Mouse (Mus musculus): ENCODE results near the gene Dock2.

Dock2 gene

DNA sequence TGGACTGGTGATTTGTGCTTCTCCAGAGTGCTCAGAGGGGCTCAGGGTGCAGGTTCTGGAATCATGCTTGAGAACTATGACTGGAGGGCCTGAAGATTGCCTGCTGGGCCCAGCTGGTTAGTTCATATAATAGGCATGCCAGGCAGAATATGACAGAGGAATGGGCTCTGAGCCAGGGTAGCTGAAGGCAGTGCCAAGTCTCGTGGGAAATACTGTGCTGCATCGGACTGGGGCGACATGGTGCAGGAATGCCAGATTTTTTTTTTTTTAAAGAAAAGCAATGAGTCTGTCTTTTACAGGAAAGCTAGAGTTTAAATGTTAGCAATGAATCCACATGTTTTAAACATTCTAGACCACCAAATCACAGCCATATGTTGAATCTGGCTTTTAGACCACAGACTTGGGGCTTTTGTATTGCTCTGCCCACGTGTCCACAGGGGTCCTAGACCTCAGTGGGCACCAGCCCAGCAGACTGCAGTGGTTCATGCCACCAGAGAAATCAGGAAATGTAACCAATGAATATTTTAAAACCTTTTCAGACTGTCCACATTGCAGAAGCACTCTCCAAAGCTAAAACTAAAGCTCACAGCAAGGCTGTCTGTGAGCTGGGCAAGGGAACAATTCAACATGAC lies 435.3 kb downstream of the Dock2 start:
- DNase-seq (ENCODE audit: low spot score in 2 of 2): no peak

DNA sequence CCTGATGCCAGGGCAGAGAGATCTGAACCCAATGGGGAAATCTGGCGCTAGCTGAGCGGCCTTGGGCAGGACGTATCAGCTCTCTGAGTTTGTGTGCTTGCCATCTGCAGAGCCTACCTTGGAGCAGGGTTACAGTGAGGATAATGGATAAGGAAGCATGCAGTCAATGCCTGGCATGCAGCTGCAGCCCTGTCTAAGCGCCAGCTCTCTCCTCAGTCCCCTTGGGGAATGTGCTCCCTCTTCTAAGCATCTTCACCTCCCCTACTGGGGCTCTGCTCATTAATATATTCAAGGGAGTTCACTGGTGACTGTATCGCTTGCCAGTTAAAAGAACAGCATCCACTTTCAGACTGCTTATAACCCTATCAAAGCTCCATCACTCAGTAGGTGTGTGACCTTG lies 439.4 kb downstream of the Dock2 start:
- no peak for DNase-seq (ENCODE audit: low spot score in 2 of 2)

DNA sequence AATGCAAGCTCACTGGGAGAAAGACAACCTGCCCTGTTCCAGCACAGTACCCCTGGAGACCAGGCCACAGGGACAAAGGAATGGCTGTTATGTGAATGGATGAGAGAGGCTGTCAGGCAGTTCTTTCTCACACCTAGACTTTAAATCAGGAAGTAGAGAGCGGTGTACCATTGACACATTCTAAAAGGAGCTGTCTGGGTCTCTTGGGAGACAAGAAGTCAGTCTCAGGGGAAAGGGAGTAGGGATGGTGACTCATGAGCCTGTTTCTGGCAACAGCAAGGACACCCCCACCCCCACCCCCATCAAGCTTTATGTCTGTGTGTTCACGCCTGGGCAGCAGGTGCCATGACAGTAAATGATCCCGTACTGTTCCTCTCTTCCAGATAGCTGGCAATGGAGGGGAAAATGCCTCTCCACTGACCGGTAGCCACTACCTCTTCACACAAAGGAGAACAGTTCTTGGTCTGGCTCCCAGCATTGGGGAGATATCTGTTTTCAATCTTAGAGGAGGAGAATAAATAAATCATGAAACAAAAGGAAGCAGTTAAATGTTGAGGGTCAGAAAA lies 439.9 kb downstream of the Dock2 start:
- DNase-seq (ENCODE audit: low spot score in 2 of 2): no peak

DNA sequence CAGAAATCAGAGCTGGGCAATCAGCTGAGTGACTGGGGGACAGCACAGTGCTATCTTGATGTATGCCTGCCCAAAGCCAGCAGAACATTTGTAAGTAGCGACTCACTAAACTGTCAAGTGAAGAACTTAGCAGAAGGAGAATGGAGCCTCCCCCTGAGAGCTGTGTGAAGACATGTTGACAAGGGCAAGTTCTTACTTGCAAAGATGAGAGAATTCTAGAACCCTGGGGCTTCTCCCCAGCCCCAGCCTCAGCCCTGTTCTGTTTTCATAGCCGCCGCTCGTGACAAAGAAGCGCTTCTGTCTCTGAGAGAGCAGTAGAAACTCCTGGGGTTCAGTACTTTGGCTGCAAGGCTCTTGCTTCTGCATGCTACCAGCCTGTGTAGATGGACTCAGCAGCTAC lies 444.0 kb downstream of the Dock2 start:
- DNase-seq (ENCODE audit: low spot score in 2 of 2): no peak

DNA sequence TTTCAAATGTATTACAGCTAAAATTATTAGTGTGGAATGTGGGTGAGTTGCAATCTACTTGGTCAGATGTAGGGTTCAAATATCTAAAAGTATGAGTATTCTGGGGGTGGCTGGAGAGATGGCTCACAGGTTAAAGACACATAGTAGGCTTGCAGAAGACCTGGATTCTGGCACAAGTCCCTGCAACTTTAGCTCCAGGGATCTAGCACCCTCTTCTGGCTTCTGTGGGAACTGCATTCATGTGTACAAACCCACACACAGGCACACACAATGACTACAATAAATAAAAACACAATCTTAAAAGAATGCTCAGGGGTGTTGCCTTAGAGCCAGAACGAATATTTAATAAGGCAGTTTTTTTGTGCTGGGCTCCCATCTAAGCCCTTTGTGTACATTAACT lies 445.8 kb downstream of the Dock2 start:
- no peak for DNase-seq (ENCODE audit: low spot score in 2 of 2)

DNA sequence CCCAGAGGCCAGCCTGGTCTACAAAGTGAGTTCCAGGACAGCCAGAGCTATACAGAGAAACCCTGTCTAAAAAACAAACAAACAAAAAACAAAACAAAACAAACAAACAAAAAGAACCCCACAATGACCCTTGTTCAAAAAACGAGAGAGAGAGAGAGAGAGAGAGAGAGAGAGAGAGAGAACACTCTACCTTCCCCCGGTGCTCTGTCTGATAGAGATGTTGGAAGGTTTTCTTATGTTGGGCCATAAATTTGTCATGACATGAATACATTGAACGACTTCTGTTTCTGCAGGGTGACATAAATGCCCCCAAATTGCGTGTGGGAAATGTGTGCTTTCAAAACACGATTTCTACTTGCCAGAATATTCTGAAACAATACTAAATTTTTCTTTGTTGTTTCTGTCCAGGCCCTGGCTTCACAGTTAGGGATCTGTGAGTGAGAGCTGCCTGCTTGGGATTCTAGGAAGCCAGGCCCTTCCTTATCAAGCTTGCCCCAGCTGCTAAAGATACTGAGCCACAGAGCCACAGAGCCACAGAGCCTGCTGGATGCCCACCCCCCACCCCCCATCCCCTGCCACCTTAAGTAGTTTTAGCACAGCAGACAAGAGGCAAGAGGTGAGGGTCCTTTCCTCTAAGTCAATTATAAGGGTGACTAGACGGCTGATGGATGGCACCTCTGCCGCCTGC lies 451.2 kb downstream of the Dock2 start:
- DNase-seq (ENCODE audit: low spot score in 2 of 2): no peak

DNA sequence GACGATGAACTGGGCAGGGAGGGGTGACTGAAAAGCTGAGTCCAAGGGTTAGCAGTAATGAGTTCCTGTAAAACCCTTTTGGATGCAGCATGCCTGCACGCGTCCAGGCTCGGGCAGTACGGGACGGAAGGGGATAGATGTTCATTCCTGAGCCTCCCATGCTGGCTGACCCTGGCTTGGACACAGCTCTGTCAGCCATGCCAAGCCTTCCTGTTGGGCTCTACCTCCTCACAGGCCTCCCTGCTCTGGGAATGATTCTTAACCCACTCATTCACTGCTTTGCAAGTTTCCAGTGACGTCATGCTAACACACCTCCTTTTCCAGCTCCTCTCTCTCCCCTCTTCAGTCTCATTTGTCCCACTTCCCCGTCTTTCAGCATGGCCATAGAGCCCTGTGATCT lies 460.0 kb downstream of the Dock2 start:
- DNase-seq (ENCODE audit: low spot score in 2 of 2): no peak

DNA sequence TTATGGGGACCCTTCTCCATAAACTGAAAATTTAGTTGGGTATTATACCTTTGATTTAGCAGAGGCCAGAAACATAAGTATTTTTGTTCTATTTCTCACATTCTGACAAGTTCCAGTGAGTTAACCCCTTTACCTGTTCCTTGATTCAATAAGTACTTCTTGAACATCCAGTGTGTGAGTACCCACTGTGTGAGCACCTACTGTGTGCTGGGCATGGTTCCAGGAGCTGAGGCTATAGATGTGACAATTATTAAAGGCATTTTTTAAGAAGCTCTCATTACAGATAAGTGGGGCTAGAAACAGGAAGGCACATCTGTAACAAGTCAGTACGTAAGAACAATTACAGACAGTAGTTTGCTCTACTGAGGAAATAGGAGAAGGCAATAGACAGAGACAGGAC lies 464.4 kb downstream of the Dock2 start:
- DNase-seq (ENCODE audit: low spot score in 2 of 2): no peak

DNA sequence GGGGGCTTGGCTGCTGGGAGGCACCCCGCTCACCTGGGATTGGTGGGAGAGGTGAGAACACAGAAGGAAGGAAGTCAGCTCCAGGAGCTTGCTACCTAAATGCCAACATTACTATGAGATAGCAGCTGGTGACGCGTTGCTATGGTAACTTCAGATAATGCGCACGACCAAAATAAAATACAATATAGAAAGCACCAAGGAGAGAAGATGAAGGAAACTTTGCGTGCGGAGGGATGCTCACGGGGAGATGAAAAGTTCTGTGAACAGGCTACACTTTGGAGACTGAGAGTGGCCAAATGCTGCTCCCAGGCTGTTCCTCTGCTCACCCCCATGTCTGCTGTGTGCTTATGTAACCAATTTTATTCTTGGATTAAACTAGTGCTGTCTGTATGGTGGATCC lies 466.7 kb downstream of the Dock2 start:
- no peak for DNase-seq (ENCODE audit: low spot score in 2 of 2)

DNA sequence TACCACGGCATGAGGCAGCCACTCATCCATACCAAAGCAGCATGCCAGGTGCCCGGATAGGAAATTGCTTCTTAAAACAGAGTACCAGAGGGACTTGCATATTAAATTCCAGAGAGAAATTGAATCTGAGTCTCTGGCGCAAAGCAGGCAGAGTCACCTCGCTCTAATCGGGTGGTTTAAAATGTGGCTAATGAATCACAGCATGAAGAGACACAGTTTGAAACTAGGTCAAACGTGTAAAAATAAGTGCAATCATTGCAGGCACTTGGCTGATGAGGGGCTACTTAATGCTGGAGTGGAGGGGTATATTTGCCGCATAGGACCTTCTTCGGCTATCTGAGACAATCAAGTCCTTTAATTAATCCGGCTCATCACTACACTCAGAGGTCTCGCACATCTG lies 467.5 kb downstream of the Dock2 start:
- no peak for DNase-seq (ENCODE audit: low spot score in 2 of 2)

DNA sequence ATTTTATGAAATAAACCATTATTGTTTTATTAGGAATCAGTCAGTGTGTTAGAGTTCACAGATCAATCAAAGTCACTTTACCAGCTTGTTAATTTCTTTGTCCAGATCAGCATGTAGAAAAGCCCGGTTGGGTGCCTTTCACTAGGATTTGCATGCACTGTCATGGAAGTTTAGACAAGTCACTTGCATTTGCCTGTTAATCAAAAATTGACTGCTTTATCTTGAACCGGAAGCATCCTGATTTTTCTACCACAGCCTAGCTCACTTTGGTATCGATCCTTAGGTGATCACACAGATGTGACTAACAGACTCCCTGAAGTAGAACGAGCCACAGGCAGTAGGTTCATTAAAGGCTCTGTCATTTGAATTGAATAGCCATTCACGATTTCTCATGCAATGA lies 468.3 kb downstream of the Dock2 start:
- no peak for DNase-seq (ENCODE audit: low spot score in 2 of 2)

DNA sequence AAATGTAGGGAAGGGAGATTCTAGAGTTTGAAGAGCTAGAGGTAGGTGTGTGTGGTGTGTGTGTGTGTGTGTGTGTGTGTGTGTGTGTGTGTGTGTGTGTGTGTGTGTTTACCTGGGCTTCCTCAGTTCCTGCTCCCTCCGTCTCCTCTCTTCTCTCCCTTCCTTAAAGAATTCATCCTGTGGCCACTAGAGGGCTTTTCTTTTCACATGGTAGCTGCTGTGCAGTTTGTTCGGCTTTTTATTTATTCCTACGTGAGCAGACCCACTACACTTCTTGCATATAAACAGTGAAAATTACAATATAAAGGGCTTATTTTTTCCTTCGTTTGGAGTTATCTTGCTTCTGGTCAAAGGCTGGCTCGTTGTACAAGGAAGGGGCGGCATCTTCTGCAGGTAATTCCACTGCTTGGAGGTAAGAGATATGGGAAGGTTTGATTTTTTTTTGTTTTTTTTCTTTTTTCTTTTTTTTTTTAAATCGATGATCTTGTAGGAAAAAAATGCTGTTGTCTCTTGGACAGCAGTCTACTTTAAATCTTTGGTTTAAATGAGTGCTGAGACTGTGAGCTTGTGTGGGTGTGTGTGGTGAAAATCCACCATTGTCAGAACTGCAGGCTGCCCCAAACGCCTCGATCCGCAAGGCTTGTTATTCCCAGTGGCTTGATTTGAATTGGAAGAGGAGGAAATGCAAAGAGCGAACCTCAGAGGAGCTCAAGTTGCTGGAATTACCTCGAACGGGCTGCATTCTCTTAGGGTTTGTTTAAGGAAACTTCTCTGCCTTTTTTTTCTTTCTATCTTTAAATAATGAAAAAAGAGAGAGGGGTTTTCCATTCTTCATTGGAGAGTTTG lies 468.9 kb downstream of the Dock2 start, which contains the start of gene Fam196b:
TSS of gene Fam196b (plus strand) at position 289 of the 846 bp plus-strand sequence.
- DNase-seq (ENCODE audit: low spot score in 2 of 2): no peak

DNA sequence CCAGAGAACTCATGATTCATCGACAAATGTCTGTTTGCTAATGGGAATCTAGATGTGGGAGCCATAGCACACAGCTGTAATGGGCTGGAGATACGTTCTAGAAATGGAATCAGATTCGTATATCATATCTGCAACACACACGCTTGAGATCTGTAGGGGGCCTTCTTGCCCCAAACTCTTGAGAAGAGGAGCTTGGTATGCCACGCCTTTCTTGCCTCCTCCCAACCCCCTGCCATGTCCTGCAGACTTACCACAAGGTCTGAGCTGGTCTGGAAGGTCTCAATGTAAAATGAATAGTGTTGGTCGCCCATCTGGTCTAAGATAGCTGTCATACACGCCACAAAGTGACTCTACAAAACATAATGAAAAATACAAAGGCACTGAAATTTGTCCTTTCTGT lies 471.5 kb downstream of the Dock2 start:
- DNase-seq (ENCODE audit: low spot score in 2 of 2): no peak

DNA sequence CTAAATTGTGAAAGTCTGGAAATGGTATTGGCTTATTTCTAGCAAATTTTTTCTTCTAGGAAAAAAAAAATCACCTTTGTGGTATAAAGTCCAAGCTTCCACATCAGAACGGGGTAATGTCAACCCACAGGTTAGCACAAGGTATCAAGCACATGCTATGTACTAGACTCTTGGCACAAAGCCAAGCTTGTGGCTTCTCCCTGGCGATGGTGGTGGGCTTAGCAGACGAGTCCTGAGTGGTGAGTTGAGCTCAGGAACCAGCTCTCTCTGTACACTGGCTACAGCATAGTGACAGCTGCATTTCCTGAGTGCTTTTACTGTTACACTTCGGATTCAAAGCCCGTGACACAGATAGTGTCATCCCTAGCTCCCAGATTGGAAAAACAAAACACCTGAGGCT lies 472.0 kb downstream of the Dock2 start:
- no peak for DNase-seq (ENCODE audit: low spot score in 2 of 2)

DNA sequence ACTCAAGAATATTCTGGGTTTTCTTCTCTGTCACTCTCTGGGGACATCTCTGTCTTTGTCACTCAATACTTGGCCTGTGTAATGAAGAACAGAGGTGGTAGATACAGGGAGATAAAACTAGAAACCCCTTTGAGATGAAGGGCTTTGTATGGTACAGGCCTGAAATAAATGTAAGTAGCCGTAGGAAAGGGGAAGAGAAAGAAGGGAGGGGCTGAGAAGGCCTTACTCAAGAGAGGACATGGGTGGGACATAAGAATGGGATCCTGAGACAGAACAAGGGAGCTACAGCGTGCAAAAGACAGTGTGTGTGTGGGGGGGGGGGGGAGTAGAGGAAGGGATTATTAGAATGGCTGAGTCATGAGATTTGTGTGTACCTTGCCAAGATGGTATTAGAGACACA lies 474.3 kb downstream of the Dock2 start:
- no peak for DNase-seq (ENCODE audit: low spot score in 2 of 2)

DNA sequence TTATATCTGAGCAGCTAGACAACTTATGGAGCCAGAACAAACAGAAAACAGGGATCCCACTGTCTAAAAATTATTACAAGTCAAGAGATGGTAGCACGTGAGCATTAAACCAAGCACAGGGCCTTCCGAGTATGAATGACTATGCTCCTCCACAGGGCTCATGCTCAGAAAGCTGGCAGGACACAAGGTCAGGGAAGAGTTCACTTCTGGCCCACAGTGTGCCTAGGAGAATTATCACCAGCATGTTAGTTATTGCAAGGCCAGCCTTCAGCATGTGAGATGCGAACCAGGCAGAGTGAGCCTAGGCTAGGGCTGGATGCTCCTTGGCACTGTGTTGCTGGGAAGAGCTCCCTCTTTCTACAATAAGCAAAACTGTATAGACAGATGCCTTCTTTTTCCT lies 475.0 kb downstream of the Dock2 start:
- no peak for DNase-seq (ENCODE audit: low spot score in 2 of 2)

DNA sequence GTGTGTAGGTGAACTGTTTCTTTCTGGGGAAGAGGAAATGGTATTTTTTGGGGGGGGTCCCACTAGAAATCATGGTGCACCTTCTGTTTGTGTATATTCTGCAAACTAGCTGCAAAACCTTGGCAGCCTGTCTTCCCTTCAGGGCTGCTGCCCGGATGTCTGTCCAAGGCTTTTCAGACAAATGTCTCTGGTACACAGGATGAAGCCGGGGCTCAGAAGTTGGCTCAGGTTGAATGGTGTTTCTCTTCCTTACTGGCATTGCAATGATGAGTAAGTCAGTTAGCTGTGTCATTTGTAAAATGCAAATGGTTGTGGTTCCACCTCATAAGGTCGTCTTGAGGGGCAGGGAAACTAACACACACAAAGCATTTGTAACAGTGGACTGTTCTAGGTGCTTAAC lies 477.5 kb downstream of the Dock2 start:
- DNase-seq (ENCODE audit: low spot score in 2 of 2): no peak

DNA sequence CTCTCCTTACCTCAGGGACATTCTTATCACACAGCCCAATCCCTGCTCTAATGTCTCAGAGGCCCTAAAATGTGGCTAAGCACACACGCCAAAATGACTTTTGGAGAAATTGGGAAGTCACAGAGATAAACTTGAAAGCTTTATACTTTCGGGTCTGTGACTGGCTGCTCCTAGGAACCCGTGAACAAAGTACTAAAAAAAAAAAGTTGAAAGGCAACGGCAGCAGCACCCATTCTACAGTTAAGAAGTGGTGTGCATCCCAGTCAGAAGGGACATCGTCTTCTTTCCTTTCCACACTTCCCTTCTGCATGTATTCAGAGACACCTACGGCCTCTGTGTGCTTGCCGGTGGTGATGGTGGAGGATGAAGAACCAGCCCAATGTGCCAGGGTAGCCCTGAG lies 483.6 kb downstream of the Dock2 start:
- no peak for DNase-seq (ENCODE audit: low spot score in 2 of 2)

DNA sequence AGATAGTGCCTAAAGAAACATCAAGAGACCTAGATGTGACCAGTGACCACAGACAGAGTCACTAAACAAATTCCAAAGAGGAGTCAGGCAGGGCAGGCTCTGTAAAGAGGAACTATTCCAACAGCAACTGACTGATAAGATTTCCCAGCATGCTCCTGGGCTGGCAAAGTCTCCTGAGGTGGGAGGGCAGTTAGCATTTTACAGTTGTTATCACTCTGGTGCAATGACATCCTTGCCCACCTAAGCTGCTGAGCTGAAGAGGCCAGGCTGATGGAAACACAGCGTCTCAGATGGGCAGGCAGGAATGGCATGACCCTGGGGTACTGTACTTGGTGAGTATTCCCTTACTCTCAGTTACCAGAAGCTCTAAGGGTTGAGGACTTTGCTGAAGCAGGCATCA lies 484.1 kb downstream of the Dock2 start:
- DNase-seq (ENCODE audit: low spot score in 2 of 2): no peak

DNA sequence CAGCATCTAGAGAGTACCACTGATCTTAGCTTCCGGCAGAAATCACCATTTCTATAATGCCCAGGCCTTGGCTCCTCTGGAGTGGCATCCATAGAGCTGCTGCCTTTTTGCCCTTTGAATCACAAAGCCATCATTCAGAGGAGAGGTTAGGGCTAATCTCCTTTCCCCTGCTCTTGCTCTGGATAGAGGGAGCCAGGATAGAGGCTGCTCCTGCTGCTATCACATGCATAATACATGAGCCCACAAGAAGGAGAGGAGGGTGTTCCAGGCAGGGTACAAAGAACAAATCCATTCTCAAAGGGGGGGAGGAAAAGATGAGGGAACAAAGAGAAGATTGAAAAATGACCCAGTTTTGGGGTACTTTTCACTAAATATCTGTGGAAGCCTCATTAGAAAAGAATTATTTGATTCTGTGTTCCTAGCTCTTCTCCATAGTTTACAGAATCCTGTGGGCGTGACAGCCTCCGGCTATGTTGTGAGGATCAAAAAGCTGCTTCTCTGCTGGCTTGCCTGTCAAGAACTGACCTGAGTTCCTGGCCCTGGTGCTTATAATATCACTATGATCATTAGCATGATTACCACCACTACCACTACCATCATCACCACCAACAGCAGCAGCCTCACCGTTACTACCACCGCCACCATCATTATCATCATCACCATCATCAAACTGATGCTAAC lies 485.9 kb downstream of the Dock2 start:
- DNase-seq (ENCODE audit: low spot score in 2 of 2): no peak

DNA sequence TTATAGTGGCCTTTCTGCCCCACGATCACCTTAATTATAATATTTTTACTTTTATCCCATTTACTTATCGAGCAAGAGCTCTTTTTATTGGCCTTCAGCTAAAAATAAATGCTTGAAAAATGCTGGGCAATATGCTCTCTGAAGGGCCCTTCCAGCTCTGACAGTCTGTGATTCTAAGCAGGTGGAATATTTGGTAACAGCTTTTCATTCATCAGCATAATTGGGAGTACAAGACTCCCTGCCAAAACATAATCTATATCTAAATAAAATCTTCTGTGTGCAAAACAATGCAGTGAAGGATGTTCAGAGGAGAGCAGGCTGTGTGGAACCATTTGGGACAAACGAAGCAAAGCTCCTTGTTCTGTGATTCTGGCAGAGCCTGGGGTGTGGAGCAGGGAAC lies 492.4 kb downstream of the Dock2 start:
- no peak for DNase-seq (ENCODE audit: low spot score in 2 of 2)

DNA sequence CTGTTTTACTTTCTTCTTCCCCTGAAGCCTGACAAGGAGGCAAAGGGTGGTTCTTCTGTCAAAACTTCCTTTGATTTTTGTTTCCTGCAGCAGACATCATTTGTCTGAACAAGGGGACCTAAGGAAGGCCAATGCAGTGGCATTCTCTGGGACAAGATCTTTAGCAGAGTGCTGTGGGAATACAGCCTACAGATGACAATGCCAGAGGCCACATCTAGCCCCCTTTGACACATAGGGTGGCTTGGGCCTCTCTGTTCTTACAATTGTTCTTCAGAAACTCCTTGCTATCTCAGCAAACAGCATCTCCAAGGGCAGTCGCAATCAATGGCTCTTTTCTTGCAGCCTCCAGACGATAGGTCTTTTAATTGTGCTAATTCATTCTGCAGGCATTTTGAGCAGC lies 493.0 kb downstream of the Dock2 start:
- DNase-seq (ENCODE audit: low spot score in 2 of 2): no peak

Data from spleen, postnatal 4 days (tissue).